Mouse (Mus musculus): ENCODE measurements around the gene Irf2bpl.

Gene Irf2bpl

DNA sequence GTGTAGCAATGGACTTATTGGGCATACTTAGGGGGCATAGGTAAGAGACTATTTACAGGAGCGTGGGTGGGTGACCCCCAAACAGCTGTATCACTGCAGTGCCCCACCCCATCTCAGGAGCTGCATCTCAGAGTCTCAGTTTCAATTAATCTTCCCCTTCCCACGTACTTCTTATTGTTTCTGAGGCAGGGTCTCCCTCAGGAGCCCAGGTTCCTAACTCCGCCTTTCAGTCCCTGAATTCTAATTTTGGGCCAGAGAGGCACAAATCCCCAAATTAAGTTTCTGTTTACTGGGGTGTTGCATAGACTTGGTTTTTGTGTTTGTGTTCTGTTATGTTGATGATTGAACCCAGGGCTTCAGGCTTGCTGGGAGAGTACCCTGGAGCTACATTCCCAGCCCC lies 13.8 kb upstream of the Irf2bpl start:
- no peak for DNase-seq (ENCODE audit: low spot score)

DNA sequence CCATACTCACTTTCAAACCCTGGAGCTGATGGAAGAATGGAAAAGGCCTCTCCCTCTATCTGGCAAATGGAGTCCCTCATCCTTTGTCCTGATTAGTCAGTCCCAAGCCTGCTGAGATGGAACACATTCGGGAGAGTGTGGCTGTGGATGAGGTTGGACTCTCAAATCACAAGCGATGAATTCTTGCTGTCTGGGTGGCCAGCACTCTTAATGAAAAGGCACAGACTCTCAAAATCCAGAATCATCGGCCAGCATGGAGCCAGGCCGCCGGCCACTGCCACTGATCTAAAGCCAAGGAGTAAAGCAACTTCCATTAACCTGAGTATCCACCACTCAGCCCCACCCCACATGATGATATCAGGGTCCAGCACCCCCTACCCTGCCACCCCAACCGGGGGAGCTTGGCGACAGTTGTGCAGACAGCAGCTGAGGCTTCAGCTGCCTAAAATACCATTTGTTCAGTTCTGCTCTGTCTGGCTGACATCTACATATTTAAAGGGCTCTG lies 13.2 kb upstream of the Irf2bpl start:
- DNase-seq (ENCODE audit: low spot score) = peak; percentile 50

DNA sequence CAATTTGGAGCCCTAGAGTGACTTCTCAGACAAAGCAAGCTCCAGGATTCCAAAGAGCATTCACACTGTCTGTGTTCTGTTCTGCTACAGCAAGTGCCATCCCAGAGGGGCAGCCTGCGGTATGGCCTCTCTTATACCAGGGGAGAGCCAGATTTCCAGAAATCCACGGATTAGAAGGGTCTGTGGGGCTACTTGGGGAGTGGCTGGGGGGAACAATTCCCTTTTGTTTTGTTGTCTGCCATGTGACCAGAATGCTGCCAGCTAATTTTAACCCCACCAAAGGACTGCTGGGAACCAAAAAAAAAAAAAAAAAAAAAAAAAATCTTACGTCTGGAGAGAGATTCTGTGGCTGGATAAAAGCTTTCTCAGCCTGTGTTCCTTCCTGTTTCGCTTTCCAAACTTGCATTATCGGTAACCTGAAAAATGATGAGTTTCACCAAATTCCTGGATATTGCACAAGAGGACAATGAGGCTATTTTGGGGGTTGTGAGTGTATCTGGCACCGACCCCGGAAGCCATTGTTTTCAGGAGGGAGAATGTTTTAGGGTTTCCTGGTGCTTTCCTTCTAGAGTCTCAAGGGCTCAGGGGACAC lies 12.4 kb upstream of the Irf2bpl start:
- DNase-seq (ENCODE audit: low spot score) = peak; percentile 71

DNA sequence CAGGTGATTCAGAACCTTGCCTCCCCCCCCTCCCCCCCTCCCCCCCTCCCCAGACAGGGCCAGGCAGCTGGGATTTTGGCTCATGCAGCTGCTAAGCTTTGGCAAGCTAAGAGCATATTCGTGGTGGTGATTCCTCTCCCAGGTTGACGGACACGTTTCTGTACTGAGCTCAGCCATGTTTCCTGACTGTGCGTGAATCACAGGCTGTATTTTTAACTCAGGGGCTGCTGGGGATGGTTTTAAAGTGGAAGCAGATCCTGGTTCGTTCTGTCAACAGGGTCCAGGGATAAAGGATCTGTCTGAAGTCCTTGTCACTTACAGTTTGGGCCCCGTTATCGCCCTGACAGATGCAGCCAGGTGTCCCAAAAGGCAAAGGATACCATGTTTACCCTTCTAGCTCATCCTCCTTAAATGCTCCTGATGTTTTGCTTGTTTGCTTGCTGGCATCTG lies 11.9 kb upstream of the Irf2bpl start:
- peak; percentile 57 for DNase-seq (ENCODE audit: low spot score)

DNA sequence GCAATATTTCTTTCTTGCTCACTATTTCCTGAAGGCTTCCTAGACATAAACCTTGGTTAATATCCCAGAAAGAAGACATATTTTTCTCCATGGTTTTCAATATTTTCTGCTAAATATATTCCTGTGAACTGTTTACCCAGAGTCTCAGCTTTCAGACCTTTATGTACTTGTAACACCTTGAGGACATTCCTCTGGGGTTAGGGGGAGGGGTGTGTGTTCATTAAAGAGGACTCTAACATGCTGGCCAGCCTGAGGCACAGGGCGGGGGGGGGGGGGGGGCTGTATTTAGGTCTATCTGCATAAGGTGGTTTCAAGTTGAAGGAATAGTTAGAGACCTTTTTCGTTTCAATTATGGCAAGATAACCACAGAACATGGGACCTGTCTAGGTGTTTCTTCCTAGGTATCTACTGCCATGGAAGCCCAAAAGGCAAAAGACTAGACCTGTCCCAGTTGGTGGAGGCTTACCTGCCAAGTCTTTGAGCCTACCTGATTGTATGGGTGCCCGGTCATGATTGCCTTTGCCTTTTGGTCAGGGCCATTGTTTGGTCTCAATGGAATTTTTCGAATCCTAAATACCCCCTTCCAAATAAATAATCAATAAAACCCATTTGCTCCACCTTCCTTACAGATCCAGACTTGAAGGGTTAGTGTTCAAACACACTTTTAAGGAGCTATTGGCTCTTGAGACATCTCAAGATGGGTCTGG lies 11.3 kb upstream of the Irf2bpl start:
- DNase-seq (ENCODE audit: low spot score) = no peak

DNA sequence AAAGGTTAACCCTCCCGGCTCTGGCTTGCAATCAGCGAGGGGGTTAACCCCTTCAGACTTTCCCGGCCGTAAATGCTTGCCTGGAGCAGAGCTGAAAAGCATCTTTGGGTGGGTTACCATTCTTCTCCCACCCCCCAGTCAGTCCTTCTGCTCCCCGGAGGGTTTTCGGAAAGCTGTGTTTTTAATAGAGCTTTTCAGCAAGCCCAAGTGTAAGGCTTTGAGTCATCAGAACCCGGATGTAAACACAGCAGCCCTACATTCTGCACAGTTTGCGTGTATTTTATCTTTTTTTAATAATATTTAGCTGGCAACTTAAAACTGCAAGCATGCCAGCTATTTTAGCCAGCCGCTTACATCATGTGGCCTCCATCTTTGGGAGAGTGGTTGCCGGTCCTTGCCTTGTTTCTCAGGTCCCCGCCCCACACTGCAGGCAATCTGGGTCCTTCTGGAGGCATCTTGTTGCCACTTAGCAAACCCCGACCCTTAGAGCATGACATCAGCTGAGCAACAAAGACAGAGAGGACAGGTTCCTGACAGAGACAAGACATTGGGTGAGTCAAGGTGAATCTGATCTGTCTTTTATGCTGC lies 10.3 kb upstream of the Irf2bpl start:
- DNase-seq (ENCODE audit: low spot score) = peak; percentile 79

DNA sequence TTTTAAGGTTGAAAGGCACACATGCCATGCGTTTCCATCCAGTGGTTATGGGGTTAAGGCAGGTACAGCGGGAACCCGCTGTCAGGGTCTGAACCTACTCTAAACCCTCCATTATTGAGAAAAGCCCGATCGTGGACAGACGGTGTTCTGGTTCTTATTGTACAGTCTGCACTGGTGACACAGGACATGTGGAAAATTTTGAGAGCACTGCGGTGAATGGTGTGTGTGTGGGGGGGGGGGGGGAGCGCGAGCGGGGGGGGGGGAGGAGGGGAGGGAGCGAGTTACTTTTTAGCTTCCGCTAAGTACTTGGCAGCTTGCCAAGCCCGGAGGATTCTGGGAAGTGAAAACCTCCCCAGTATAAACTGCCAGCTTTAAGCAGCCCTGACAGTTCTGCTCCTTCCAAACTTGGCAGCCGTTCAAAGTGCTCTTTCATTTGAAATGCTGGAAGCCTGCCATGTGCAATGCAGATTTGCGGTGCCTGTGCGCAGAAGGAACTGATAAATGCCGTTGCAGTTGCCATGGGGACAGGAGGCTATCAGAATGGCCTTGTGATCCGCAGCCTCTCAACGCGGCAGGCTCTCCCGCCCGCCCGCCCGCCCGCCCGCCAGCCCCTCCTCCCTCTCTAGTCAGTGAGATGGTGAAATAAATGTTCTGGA lies 9.7 kb upstream of the Irf2bpl start:
- DNase-seq (ENCODE audit: low spot score) = peak; percentile 99

DNA sequence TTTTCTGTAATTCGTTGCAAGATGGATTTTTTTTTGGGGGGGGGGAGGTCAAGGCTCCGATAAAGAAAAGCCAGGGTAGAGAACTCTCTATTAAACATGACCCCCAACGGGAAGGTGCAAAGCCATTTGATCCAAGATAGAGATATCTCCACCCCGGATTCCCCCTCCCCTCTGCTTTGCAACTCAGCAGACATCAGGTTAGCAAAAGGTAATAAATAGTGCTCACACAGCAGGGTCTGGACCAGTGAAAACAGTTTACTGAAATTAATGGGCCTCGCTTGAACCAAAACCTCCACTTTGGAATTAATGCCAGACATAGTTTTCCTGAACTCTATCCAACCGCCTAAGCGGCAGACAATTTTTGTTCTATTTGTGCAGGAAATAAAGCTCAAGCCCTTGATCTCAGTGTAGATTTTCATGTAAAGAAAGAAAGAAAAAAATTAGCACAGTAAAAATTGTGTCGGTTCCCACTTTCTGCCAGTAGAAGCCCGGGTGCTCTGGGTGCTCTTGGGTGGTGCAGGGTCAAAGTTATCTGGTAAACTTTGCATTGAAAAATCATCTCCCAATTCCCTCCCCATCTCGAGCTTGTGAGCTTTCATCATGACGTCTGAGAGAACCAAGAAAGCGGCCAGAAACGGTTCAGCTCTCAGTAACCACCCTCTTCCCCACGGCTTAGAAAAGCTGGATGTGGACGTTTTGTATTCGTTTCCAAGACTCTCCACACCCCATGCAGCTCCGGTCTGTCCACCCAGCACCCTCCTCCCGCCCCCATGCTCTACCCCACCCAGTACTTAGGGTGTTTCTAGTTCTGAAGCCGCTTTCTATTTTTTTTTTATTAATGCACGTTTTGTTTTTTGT lies 9.0 kb upstream of the Irf2bpl start:
- DNase-seq (ENCODE audit: low spot score) = peak; percentile 73

DNA sequence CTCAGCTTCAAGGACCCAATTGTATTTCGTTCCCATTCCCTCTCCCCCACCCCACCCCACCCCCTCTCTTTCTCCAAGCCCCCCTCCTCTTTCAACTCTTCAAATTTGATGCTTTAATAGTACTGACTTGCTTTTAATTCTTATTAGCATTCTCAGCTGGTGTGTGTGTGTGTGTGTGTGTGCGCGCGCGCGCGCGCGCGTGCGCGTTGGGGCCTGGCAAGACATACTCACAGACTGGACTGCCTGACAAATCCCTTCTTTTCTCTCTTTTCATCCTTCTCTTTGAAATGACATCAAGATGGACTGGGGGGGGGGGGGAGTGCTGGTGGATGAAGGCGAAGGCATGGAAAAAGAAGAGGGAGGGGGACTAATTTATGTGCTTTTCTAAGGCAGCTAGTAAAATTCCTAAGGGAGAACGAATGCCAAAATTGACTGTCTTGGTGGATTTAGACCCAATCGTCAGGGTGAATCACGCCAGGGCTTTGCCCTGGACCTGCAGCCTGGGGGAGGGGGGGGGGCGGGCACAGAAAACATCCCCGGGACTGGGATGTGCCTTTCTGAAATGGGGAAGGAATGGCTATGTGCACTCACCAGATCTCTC lies 8.2 kb upstream of the Irf2bpl start:
- DNase-seq (ENCODE audit: low spot score) = peak; percentile 71

DNA sequence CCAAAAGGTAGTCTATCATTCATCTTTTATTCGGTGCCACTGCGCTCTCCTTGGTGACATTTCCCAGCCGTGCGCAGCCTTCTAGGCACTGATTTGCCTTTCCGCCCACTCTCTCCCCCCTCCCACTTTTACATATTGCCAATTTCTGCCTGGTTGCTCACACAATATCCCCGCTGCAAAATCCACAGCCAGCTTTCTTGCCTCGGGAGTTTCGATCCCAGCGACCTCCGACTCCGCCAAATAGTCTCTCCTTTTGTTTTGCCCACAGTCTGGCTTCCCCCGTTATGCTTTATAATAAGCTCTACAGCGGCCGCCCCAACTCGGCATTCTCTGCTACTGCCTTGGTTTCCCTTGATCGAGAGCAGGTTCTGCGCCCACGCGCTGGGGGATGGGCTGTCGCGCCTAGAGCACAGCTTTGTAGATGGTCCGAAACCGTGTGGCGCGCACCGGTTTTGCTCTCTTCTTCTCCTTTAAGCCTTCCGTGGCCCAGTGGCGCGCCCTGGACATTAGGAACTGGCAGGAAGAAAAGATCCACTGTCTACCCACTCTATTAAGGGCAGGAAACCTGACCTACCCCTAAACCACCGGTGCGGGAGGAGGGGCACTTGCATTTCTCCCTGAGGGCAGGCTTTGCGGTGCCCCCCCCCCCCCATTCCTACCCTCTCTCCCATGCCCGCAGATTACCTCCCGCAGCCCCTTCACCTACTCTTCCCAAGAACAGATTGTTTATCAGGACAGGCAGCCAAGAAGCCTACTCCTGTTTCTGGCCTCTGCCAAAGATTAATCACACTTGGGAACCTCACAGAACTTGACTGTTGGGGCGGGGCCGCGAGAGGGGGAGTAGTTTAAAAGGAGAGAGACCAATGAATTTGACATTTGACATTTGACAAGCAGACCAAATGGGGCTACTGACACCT lies 7.4 kb upstream of the Irf2bpl start:
- DNase-seq (ENCODE audit: low spot score) = peak; percentile 98

DNA sequence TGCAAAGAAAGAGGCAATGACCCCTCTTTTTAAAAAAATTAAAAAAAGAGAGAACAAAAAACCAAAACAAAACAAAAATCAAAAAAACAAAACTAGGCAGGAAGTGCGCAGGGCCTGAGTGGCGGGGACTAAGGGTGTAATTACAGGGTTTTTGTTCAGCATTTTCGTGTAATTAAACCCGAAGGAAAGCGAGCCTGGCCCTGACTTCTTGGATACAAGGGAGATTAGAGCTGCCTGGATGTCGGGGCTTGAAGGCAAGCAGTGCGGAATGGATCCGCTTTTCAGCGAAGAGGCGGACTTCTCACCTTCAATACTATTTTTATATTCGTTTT lies 6.8 kb upstream of the Irf2bpl start:
- DNase-seq (ENCODE audit: low spot score) = no peak

DNA sequence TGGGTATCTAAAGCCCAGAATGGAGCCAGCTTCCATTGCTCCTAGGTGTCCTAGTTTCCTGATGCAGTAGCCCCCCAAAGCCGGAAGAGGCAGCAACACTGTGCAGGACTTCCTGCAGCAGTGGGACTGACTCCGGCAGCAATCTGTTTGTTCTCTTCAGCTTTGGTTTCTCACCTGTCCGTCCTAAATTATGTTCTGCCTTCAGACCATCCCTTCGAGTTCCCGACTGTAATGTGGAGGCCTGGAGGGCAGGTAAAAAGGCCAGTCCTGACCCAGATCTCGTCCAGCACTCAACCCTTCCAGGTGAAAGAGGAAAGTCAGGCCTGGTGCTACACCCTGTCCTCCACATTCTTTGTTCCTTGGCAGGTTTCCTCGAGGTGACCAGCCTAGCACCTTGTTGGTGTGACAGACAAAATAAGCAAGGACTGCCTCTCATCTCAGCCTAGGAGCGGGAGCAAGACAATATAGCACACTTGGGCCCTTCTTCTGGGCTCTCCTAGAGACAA lies 6.3 kb upstream of the Irf2bpl start:
- DNase-seq (ENCODE audit: low spot score) = peak; percentile 38

DNA sequence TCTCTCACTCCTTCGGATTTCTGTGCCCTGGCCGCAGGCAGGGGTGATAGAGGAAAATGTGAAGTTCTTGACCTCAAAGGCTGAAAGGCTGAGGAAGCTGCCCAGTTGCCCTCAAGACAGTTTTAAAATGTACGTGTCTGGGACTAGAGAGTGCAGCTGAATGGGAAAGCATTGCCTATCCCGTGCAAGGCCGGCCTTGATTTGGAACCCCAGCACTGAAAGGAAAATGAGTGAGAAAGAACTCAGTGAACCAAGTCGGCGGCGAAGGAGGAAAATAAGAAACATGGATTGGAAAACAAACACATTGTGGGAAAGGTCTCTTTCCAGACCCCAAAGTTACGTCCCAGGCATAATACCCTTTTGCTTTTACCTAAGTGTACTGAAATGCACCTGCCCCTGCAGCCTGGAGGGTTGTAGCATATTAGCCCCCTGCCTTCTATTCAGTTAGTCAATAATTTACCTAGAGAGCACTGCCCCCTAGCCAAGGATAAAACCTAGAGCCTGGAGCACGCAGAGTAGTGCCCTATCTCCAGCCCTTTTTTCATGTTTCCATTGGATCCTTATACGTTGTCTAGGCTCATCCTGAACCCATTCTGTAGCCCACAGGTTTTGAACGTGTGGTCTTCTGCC lies 5.6 kb upstream of the Irf2bpl start:
- DNase-seq (ENCODE audit: low spot score) = peak; percentile 21

DNA sequence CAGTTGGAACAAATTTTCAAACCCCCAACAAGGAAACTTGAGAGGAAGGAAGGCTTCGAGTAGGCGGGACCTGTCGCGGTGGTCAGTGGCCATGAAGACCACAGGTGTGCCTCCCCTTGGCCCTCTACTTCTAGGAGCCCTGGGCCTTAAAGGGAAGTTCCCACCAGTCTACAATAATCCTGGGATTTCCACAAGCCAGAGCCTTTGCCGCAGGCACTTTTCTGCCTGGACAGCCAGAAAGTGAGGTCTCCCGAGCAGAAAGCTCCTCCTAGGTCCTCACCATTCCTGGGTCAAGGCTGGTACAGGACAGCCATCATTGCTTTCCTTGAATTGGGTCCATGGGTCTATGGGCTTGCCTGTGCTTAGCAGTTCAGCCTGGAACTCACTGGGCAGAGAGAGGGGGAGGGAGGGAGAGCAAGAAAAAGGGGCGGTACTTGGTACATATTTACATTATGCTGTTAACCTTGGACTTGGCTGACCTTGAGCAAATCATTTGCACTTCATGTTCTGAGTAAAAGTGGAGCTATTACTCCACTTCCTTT lies 4.6 kb upstream of the Irf2bpl start:
- DNase-seq (ENCODE audit: low spot score) = peak; percentile 69

DNA sequence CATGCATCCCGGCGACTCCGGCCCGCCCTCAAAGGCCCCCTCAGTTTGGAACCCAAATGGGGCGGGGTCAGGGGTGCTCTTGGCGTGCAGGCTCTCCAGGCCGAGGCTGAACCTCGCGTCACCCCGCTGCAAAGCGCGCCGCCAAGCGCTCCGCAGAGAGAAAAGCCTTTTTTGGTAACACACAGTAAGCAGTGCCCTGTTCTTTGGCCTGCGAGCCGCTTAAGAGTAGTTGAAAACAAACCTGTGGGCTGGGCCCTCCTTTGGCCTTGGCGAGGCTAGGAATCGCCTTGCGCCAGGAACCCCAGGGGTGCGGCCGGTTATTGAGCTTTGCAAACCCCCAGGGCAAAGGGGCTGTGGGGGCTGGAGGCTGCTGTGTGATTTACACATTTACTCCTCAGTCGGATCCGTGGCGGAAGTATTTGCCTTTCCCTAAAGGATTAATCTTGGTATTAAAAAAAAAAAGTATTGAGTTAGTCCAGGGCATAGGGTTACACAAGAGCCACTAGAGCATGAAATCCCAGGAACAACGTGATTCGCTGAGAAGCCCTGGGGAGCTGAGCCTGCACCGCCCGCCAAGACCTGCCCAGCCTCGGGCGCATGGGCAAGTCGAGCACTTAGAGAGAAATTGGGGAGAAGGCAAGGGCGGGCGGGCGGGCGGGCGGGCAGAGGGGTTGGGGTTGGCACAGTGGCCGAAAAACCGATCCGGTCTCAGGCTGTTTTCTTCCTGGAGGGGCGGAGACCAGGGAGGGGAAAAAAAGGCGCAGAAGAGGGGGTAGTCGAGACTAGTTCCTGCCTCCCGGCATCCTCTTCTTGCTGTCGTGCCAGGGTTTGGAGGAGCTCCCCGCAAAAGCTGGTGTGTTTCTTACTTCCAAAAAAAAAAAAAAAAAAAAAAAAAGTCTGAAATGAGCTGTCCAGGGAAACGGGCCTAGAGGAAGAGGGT lies 3.8 kb upstream of the Irf2bpl start:
- DNase-seq (ENCODE audit: low spot score) = peak; percentile 97

DNA sequence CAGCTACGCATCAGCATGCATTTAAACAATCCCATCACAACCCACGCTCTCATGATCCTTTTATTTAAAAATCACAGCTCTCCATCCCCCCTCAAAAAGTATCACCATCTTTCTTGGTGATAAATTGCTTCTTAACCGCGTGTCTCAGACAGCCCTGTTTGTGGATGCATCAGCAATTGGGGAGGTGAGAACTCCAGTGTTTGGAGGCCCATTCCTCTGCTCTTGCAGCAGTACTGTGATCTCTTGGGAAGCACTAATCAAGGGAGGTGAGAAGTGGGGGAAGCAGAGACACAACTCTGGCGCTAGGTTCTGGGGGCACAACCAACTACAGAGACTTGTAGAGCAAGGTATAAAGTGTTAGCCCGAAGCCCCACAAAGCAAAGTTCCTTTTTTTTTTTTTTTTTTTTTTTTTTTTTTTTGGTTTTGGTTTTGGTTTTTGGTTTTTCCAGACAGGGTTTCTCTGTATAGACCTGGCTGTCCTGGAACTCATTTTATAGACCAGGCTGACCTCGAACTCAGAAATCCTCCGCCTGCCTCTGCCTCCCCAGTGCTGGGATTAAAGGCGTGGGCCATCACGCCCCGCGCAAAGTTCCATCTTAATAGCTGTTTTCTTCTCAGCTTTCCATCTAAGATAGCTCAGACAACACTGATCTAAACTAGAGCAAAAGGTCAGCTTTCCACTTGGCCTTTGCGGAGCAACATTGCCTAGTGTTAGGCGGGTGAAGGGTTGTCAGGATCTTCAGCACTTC lies 3.0 kb upstream of the Irf2bpl start:
- DNase-seq (ENCODE audit: low spot score) = peak; percentile 34

DNA sequence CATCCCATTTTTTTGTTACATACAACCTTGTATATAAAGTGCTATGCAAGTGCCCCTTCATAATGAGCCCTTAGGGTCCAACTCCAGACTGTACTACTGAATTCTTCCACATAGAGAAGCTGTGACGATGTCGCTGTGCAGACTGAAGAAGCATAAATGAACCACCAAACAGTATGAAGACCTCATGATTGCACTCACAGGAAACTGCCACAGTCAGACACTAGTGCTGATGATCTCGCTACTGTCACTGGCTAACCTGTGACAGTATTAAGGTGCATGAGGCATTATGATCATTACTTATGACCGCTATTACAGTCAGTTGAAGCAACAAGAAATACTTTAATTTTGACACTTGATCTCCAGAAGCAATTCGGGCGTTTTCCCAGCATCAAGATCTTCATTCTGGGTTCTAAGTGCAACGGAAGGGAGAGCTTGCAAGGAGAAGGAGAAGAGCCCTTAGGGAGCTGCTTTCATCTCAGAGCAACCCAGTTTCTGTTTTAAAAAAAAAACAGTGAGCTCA lies 1.9 kb upstream of the Irf2bpl start:
- peak; percentile 25 for DNase-seq (ENCODE audit: low spot score)

All from adipocyte (in vitro differentiated cells).